Mouse (Mus musculus): Measurements from ENCODE around the gene Stim1. TPM values are rescaled to one million over a fixed set of nuclear protein-coding genes. Genes with fewer than 3 reads are reported as not detected.
A peak's percentile ranks its signal among the peaks of the same experiment; 100 is the strongest.
"Not testable (repeated sequence)": the region's sequence is repeated elsewhere in the genome, so short reads cannot be mapped to it uniquely, and the experiment has no call there.

Gene Stim1
- polyA plus RNA-seq, 1 experiment from 2014 or later = 47.2 TPM

GRCm38 (mm10) chr7:102259716-102260479 lies 7.7 kb upstream of the Stim1 start:
- no peaks in the 10 kb centered on the region for H3K27me3 ChIP-seq
- no peak for ATAC-seq
- POLR2A ChIA-PET = no interaction called here
- in situ Hi-C loops (cut with MboI; ENCODE audit: low pct_unique_long_range_greater_than_20kb) = loop anchor here (25.0 kb wide), 1 partner anchor 427 kb away; the partner anchor contains the start of genes Olfr557 and Trim68
- no peak for TF ChIP-seq CTCF (IDR thresholded peaks at IDR 0.05)
- DNase-seq (ENCODE audit: low read depth, low spot score) = no peak
- CTCF ChIA-PET = no interaction called here

GRCm38 (mm10) chr7:102260518-102260917 lies 7.1 kb upstream of the Stim1 start:
- no peak for DNase-seq (ENCODE audit: low read depth, low spot score)
- H3K27me3 ChIP-seq = no peaks in the 10 kb centered on the region
- ATAC-seq = no peak
- ChIA-PET POLR2A (interaction anchor here (0.7 kb wide), 1 partner anchor 112 kb away, joined by 3 read pairs; no protein-coding TSS in a partner anchor), CTCF (no interaction called here)
- no peak for TF ChIP-seq CTCF (IDR thresholded peaks at IDR 0.05)
- in situ Hi-C loops (cut with MboI; ENCODE audit: low pct_unique_long_range_greater_than_20kb) = loop anchor here (25.0 kb wide), 1 partner anchor 427 kb away; the partner anchor contains the start of genes Olfr557 and Trim68

- DNase-seq (ENCODE audit: low read depth, low spot score) = no peak
- TF ChIP-seq CTCF (IDR thresholded peaks at IDR 0.05) = no peak
- CTCF ChIA-PET = interaction anchor here (1.6 kb wide), 1 partner anchor 17 kb away, joined by 3 read pairs; no protein-coding TSS in a partner anchor
- H3K27me3 ChIP-seq = no peaks in the 10 kb centered on the region
- POLR2A ChIA-PET = no interaction called here
- in situ Hi-C loops (cut with MboI; ENCODE audit: low pct_unique_long_range_greater_than_20kb) = loop anchor here (25.0 kb wide), 1 partner anchor 424 kb away; the partner anchor contains the start of genes Olfr557 and Trim68
- no peak for ATAC-seq
Measured at GRCm38 (mm10) chr7:102263020-102263419, 4.6 kb upstream of the Stim1 start.

GRCm38 (mm10) chr7:102266021-102266400 lies 1.6 kb upstream of the Stim1 start:
- not testable (repeated sequence) for H3K27me3 ChIP-seq; ATAC-seq; DNase-seq (ENCODE audit: low read depth, low spot score)
- POLR2A ChIA-PET = interaction anchor here (0.8 kb wide), 1 partner anchor 26 kb away, joined by 3 read pairs; no protein-coding TSS in a partner anchor
- in situ Hi-C loops (cut with MboI; ENCODE audit: low pct_unique_long_range_greater_than_20kb) = loop anchor here (5.0 to 25.0 kb wide), 2 partner anchors 141 to 421 kb away; partner anchors contain the start of genes Olfr557 and Trim68
- CTCF ChIA-PET = interaction anchor here (0.9 to 1.5 kb wide), 4 partner anchors 131 to 159 kb away, joined by 3 to 5 read pairs (median 3); no protein-coding TSS in a partner anchor

DNA sequence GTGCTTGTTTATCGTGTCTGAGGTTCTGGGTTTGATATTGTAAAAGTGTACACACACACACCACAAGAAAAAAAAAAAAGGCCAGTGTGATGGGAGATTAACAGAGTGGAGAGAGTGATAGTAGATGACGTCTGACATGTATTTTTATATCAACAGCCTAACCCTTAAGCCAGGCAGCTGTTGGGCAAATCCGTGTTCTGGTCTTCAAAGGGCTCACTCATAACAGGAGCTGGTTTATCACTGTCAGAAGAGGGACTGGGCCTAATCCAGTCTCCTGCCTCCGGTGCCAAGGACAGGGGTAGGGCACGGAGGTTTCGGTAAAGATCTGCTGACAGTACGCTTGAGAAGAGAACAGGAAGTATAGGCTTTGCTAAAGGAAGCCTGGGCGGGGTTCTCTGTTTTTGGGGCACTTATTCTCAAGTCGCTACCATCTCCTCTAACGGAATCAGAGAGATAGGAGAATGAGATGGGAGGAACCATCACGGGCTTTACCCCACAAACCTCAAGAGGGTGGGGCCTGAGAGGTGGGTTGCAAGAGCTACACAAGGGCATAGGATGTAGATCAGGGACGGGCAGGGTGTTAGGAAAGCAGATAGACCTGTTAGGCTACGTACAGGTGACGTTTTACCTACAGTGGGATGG lies 1.1 kb upstream of the Stim1 start:
- POLR2A ChIA-PET = interaction anchor here (0.5 to 0.8 kb wide), 2 partner anchors 16 to 26 kb away, joined by 3 read pairs; no protein-coding TSS in a partner anchor
- no peak for DNase-seq (ENCODE audit: low read depth, low spot score)

GRCm38 (mm10) chr7:102267113-102267579 lies 460 bp upstream of the Stim1 start:
- in situ Hi-C loops (cut with MboI; ENCODE audit: low pct_unique_long_range_greater_than_20kb) = loop anchor here (5.0 to 25.0 kb wide), 2 partner anchors 140 to 420 kb away; partner anchors contain the start of genes Olfr557 and Trim68
- CTCF ChIA-PET = interaction anchor here (0.7 to 1.9 kb wide), 8 partner anchors 9 to 154 kb away, joined by 3 to 6 read pairs (median 4); no protein-coding TSS in a partner anchor
- peak; percentile 93 for TF ChIP-seq CTCF (IDR thresholded peaks at IDR 0.05)
- POLR2A ChIA-PET = interaction anchor here (0.5 to 0.6 kb wide), 2 partner anchors 17 to 120 kb away, joined by 3 read pairs; no protein-coding TSS in a partner anchor
- H3K27me3 ChIP-seq = no peaks in the 10 kb centered on the region
- peak; percentile 47 for DNase-seq (ENCODE audit: low read depth, low spot score)
- peak; percentile 87 for ATAC-seq

More for the DNA sequence above, 1.1 kb upstream of the Stim1 start:
- no peak for ATAC-seq
- H3K27me3 ChIP-seq = no peaks in the 10 kb centered on the region
- TF ChIP-seq CTCF (IDR thresholded peaks at IDR 0.05) = no peak
- CTCF ChIA-PET = interaction anchor here (0.9 to 1.9 kb wide), 6 partner anchors 10 to 158 kb away, joined by 3 to 5 read pairs (median 4); no protein-coding TSS in a partner anchor
- in situ Hi-C loops (cut with MboI; ENCODE audit: low pct_unique_long_range_greater_than_20kb) = loop anchor here (5.0 to 25.0 kb wide), 2 partner anchors 141 to 421 kb away; partner anchors contain the start of genes Olfr557 and Trim68

DNA sequence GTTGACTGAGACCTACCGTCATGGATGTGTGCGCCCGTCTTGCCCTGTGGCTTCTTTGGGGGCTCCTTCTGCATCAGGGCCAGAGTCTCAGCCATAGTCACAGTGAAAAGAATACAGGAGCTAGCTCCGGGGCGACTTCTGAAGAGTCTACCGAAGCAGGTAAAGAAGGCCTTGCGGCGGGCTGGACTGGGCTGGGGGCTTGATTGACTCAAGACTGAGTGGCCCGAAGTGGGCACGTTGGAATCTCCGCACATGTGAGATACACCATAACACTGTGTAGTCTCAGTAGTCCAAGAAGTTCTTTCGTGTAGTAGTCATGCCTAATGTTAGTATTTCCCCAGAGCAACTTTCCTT lies 766 bp downstream of the Stim1 start:
- H3K27me3 ChIP-seq = no peaks in the 10 kb centered on the region
- DNase-seq (ENCODE audit: low read depth, low spot score) = no peak
- ChIA-PET CTCF (interaction anchor here (1.1 to 2.6 kb wide), 4 partner anchors 15 to 153 kb away, joined by 3 to 11 read pairs (median 3); no protein-coding TSS in a partner anchor), POLR2A (interaction anchor here (0.7 to 1.0 kb wide), 2 partner anchors 10 kb away, joined by 3 read pairs; no protein-coding TSS in a partner anchor)
- peak; percentile 4 for ATAC-seq
- in situ Hi-C loops (cut with MboI; ENCODE audit: low pct_unique_long_range_greater_than_20kb) = loop anchor here (5.0 to 25.0 kb wide), 2 partner anchors 139 to 419 kb away; partner anchors contain the start of genes Olfr557 and Trim68
- TF ChIP-seq CTCF (IDR thresholded peaks at IDR 0.05) = no peak

DNA sequence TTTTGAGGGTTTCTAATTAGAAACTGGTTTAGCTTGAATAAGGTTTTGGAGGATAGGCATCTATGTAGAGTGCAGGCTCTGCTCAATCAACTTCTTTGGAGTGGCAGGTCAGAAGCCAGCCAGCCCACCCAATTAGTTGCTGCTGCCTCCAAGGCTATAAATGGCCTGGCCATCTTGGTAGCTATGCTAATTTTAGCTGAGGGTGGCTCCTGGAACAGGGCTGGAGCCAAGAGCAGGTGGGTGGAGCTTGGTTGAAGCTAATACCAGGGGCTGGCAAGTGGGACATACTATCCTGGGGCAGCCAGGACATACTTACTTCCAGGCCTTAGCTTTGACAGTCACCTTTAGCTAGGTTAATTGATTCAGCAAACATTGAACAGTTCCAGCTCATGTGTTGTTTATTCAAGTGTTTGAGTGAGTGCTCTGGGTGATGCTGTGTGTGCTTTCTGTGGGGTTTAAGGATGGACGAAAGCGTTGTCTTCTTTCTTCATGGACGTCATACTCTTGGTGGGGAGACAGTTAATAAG lies 4.9 kb downstream of the Stim1 start:
- ATAC-seq = no peak
- TF ChIP-seq CTCF (IDR thresholded peaks at IDR 0.05) = no peak
- ChIA-PET POLR2A (no interaction called here), CTCF (interaction anchor here (1.4 to 2.1 kb wide), 2 partner anchors 12 to 43 kb away, joined by 4 to 9 read pairs; no protein-coding TSS in a partner anchor)
- in situ Hi-C loops (cut with MboI; ENCODE audit: low pct_unique_long_range_greater_than_20kb) = loop anchor here (25.0 kb wide), 1 partner anchor 415 kb away; the partner anchor contains the start of genes Olfr557 and Trim68
- no peaks in the 10 kb centered on the region for H3K27me3 ChIP-seq
- no peak for DNase-seq (ENCODE audit: low read depth, low spot score)

- H3K27me3 ChIP-seq = no peaks in the 10 kb centered on the region
- ChIA-PET POLR2A (no interaction called here), CTCF (interaction anchor here (1.8 to 3.7 kb wide), 2 partner anchors 12 to 17 kb away, joined by 5 to 11 read pairs; no protein-coding TSS in a partner anchor)
- in situ Hi-C loops (cut with MboI; ENCODE audit: low pct_unique_long_range_greater_than_20kb) = no loop called here
- DNase-seq (ENCODE audit: low read depth, low spot score) (no peak), ATAC-seq (no peak)
- no peak for TF ChIP-seq CTCF (IDR thresholded peaks at IDR 0.05)
Measured at GRCm38 (mm10) chr7:102281403-102281802, 13.8 kb downstream of the Stim1 start.

Data from Patski (cell line).